Mouse (Mus musculus): ENCODE data around the gene Lrrc46.

The Lrrc46 gene

DNA sequence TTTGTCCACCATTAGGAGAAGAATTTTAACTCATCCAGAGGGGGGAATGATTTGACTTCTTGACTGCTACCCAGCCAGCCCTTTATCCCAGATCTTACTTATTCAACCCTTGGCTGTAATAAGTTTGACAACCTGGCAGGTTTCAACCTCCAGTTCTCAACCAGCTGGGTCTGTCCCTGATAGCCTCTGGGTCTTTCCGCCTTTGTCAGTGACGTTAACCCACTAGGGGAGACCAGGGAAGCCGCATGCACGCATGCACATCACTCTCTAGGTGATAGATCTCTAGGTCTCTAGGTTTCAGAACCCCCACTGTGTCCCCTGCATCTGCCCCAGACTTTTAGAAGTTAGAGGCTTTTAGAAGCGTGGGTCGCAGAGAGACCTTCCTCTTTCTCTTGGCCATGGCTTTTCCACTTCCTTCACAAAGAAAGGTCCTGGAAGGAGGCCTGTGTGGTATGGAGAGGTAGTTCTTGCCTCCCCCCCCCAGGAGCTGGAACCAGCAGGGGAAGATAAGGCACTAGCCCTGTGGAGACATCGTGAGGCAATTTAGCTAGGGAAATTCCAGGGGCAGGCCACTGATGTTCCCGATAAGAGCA is 31.9 kb downstream of the Lrrc46 start:
- no peak for DNase-seq

DNA sequence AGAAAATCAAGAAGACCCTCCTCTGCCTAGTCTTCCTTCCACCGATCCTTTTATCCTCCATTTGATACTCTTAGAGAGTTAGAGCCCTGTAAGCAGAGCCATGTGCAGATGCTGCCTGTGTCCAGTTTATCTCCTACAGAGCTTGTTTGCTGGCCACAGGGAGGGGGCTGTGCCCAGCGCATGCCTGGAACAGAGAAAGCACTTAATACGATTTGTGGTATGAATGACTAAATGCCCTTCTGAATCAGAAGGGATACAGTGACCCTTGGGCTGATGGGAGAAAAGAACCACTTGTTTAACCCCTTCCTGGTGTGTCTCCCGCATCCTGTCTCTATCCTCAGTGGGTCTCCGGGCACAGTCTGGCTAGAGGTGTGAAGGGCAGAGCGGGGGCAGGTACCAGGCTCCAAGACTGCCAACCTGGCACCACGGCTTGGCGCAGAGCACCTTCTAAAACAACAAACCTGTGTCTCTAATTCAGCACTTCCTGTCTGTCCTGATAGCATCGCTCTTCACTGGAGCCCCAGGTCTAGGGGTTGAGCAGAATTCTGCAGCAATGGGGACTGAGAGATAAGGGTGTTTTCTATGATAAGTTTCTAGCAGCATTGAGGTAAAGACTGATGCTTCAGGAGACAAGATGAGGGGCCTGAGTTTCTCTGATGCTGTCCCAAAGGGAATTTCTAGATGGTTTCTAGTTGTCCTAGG is 34.0 kb downstream of the Lrrc46 start:
- peak; percentile 39 for DNase-seq

DNA sequence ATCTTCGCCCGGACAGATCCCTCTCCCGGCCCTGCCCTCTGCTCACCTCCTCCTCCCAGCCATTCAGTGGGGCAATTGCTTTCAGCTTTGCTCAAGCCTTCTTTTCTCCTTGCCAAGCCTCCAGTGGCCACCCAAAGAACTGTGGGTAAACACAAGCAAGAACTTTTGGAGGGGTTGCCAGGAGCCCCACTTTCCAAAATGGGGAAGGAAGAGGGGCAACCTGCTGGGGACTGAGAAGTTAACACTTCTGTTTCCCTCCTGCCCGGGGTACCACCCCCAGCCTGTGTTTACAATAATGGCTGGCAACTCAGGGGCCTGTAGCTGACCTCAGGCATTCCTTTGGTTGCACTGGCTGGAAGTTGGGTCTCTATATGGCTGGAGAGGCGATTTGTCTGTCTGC is 38.0 kb downstream of the Lrrc46 start:
- DNase-seq, result no peak

DNA sequence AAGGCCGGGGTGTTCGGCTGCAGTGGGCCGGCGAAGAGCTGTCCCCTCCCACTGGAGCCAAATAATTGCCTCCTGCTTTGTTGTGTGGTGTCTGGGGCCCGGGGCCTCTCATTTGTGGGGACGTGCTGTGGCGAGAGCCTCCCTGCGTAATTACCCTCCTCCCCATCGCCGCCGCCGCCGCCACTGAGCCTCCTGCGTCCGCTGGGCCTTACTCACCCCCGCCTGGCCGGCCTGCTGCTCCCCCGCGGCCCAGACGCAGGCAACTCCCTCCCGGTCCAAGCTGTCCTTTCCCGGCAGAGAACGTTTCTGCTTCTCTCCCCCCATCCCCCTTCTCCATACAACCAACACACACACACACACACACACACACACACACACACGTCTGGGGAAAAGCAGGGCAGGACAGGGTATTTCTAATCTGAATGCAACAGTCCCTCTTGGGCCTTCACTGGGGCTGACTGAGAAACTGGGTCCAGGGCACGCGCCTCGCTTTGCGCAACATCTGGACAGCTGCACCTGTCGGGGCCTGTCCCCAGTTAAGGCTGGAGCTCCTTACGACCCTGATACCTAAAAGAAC is 43.7 kb downstream of the Lrrc46 start:
- peak; percentile 50 for DNase-seq

DNA sequence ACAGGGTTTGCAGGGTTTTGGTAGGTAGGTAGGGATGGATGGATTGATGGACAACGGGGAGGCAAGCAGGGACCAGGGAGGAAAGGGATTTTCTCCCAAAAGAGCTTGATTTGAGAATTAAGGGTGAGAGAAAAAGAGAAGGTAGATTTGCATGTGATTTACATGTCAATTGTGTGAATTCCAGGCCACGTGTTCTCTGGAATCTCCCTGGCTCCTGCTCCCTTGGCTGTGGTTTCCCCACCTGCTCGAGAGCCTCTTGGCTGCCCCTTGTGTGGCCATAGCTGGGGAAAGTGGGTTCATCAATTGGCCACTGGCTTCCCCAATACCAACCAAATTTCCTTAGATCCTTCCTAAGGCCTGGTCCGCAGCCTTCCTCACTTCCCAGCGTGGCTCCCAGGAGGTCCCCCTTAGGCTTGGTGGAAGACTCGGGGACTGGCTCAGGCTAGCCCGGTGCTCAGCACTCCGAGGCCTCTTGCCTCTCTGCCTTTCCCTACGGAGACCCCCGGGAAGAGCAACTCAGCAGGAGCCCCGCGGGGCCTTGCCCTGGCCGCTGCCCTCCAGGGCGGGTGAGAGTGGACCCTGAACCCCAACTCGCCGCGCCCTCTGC is 44.3 kb downstream of the Lrrc46 start:
- no peak for DNase-seq

DNA sequence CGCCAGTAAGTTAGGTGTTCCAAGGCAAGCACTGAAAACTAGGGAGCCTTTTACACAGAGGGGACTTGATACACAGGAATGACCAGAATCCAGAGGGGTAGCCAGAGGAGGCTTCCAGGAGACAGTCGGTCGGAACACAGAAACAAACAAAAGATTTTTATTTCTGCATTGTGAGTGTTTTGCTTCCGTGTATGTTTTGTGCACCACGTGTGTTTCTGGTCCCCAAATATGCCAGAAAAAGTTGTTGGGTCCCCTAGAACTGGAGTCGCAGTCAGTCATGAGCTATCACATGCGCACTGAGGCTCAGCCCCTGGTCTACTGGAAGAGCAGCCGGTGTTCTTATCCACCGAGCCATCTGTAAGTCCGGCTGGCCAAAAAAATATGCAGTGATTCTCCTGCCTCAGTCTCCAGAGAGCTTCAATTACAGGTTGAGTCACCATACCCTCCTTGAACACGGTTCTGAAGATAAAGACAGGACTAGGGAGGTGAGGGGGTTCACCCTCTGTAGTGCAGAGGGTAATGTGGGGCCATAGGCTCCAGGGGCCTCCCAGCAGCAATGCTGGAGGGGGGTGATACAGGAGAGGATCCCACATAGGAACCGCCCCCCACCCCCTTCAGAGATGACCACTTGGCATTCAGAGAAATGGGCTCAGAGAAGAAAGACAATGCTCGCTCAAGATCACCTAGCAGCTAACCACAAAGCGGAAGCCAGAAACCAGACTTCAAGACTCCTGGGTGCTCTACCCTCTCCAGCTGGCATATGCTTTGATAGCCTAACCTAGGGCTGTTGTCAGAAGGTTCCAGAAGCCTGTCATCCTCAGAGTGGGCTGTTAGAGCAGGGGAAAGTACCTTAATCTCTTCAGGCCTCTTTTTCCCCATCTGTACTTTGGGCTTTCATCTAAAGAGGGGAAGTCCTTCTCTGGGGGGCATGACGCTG is 45.1 kb downstream of the Lrrc46 start:
- DNase-seq, result peak; percentile 62

DNA sequence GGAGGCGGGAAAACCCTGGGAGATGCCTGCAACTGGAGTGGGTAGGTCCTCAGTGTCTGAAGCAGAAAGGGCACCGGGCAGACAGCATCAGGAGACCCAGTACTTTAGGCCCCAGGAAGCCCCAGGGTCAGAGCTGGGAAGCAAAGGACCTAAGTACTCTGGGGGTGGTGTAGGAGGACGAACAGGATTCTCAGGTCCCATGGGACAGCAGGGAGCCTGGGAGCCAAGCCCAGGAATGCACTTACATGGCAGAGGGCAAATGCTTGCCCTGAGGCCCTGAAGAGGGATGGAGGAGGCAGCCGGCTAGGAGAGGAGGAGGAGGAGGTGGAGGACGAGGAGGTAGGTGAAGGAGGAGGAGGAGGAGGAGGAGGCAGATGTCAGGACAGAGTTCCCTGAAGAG is 46.2 kb downstream of the Lrrc46 start:
- DNase-seq, result no peak

DNA sequence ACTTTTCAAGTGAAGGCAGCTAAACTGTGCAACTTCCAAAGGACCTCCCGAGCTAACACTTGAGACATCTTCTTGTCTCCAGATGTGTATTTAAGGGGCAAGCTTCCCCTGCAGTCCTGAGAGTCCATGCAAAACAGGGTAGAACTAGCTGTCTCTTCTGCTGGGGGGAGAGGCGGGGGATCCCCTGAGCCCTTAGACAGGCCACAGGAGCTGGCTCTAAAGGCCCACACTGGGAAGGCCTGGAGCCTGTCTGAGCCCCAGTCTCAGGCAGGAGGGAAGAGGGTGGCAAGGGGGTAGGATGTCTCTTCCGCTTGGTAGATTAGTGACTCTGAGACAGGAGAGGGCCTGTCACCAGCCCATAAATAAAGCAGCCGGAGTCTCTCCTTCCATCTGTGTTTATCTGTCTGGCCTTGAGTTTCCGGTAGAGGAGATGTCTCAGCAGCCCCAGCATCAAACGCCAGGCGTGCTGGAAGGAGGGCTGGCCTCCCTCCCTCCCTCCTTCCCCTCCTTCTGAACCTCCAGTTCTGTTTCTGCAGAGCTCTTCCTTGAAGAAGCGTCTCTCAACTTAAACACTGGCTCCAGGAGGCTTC is 48.4 kb downstream of the Lrrc46 start:
- peak; percentile 54 for DNase-seq

DNA sequence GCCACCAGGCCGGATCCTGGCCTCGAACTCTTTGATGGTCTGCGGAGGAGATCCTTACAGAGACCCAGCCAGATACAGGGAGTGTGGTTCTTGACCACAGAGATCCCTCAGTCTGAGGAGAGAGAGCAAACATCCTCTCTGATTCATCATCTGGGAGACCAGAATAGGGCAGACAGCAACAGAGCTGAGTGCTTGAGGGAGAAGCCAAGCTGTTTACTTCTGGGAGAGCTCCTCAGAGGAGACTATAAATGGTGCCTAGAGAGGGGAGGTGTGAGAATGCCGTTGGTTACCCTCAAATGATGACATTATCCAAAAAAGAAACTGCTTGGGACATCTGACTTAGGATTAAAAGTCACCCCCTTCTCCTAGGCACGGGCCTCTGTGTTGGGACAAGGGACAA is 49.7 kb downstream of the Lrrc46 start:
- DNase-seq, result no peak

DNA sequence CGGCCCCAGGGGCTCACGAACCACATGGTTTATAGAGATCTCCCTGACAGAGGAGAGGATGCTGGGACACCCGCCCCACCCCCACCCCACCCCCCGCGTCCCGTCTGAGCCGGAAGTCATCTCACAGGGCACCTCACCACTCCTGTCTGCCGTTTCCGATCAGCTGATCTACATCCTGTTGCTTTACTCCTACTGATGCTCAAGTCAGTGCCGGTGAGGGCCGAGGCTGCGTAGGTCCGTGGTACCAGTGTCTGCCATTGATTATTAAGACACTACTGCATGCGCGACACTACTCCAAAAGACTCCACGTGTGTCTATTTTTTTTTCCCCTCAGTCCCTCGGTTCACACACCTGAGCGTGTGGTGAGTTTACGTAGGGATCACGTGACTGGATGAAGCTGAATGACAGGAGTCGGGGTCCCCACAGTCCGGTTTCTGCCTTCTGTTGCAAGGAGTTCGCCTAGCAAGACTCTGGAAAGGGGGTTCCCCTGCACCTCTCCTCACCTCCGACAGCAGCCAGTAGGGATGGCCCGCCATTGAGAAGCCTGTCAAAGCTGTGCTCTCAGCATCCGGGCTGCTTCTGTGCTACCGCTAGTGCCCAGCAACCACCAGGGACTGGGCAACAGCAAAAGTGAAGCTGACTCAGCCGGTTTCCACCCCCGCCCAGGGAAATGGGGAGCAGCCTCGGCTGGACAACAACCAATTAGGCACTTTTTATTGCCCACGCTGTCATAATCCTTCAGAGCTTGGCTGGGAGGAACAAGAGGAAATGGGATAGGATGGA is 53.1 kb downstream of the Lrrc46 start:
- peak; percentile 73 for DNase-seq

DNA sequence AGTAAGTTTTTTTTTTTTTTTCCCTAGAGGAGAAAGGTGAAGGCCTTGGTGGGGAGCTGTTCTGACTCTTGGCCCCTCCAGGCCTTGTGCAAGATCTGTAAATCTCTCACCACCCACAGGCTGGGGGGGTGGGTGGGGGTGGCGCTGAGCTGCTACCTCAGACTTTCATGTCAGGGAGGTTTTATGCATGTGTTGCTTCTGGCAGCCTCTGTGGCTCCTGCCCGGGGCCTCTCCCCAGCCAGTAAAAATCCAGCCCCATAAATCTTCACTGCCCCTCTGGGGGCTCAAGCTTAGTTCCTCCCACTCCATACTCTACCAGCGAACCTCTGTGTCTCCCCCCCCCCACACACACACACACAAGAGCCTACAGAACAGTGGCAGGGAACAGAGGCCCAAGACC is 54.7 kb downstream of the Lrrc46 start:
- peak; percentile 37 for DNase-seq

DNA sequence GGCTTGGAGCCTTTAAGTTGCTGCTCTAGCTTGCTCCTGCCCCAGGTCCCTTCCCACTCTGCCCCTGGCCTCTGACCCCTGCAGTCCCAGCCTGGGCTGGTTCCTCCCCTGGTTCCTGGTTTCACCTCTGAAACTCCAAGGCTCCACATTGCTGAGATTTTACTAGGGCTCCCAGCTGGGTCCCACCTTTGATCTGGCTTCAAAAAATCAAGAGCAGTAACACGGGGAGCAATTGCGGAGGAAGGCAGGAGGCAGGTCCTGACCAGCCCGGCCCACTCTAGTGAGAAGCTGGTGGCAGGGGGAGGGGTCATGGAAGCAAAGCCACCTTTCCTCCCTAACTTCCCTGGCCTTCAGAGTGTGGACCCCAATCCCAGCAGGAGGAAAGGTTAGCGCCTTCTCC is 56.3 kb downstream of the Lrrc46 start:
- DNase-seq, result no peak
